Mouse (Mus musculus) ovary, postnatal 36 days (tissue): ENCODE results near the gene Golph3l.
"Not testable (repeated sequence)": the region's sequence is repeated elsewhere in the genome, so short reads cannot be mapped to it uniquely, and the experiment has no call there.

Experiments used
- DNase-seq: peaks from one replicate; pipeline ENCODE4 v3.0.0; 2022; ENCODE audit warnings: low spot score, mixed read lengths

Gene Golph3l

DNA sequence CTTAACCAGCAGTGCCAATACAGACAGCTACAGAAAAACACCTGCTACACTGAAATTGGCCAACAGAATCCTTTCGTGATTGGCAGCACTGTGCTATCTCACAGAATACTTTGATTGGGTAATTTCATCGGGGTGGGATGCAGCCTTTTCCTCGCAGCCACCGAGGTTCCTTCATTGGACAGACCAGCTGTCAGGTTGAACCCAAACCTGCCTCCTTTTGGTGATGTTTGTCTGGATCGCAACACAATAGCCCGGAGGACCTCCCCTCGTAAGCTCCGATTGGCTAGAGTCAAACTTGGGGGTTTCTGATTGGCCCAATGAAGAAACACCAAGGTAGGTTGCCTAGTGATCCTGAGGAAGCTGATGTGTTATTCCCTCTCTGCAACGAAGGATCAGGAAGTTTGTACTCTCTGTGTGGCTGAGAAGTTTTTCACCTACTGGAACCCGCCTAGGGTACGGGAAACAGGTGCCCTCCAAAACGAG, at the start of gene Golph3l:
Gene Golph3l, plus strand, starts transcription at position 331 of the 483 bp plus-strand sequence.
- peak; percentile 86 for DNase-seq

GRCm38 (mm10) chr3:95538936-95539335, 49.8 kb upstream of the Golph3l start:
- no peak for DNase-seq

DNA sequence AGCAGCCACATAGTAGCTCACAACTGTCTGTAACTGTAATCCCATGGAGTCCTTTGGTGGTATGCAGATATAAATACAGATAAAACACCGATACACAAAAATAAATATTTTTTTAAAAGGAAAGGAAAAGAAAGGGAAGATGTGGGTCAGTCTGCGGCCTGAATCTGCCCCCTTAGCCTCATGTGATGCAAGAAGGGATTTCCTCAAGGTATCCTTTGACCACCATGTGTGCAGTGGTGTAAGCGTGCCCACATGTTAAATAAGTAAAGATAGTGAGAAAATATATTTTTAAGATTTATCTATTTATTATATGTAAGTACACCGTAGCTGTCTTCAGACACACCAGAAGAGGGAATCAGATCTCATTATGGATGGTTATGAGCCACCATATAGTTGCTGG, 48.9 kb upstream of the Golph3l start:
- no peak for DNase-seq

DNA sequence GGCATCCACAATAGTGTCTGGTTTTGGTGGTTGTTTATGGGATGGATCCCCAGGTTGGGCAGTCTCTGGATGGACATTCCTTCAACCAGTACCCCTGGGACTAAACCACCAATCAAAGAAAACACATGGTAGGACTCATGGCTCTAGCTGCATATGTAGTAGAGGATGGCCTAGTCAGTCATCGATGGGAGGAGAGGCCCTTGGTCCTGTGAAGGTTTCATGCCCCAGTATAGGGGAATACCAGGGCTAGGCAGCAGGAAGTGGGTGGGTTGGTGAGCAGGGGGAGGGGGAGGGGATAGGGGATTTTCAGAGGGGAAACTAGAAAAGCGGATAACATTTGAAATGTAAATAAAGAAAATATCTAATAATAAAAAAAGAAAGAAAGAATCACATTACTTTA, 47.5 kb upstream of the Golph3l start:
- not testable (repeated sequence) for DNase-seq

- no peak for DNase-seq
These were observed 46.6 kb upstream of the Golph3l start for GRCm38 (mm10) chr3:95542171-95542570.

DNA sequence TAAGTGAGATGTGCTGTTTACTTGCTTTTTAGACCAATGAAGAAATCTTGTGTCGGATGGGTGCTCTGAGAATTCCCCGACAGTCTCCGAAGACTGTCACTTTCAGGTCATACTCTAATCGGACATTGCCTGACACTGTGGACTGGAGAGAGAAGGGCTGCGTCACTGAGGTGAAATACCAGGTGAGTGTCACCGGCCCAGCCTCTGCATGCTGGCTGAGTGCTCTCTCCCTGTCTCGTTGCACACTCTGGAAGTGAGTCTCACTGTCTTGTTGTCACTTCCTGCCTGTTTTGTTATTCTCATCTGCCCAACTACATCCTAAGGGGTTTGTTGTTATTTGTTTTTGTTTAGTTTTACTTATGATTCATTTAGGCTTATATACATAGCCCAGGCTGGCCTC, 45.8 kb upstream of the Golph3l start:
- DNase-seq = no peak

DNA sequence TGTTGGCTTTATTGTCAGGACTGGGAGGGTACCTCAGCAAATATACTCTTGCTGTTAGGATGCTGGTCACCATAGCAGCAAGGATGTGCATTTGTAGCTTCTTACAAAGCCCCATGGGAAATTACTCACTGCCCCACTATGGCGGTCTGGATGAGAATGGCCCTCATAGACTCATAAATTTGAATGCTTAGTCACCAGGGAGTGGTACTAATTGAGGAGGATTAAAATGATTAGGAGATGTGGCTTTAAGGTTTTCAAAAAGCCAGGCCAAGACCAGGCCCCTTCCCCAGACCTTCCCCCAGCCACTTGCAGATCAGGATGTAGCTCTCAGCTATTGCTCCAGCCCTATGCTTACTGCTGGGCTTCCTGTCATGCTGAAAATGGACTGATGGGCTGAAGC, 38.6 kb upstream of the Golph3l start:
- DNase-seq = no peak

- DNase-seq = no peak
These were observed 34.7 kb upstream of the Golph3l start for GRCm38 (mm10) chr3:95553986-95554385.

- DNase-seq = no peak
These were observed 29.3 kb upstream of the Golph3l start, which contains the start of gene Hormad1 for GRCm38 (mm10) chr3:95559437-95559836. Gene Hormad1 (plus strand): TSS chr3:95559677.

DNA sequence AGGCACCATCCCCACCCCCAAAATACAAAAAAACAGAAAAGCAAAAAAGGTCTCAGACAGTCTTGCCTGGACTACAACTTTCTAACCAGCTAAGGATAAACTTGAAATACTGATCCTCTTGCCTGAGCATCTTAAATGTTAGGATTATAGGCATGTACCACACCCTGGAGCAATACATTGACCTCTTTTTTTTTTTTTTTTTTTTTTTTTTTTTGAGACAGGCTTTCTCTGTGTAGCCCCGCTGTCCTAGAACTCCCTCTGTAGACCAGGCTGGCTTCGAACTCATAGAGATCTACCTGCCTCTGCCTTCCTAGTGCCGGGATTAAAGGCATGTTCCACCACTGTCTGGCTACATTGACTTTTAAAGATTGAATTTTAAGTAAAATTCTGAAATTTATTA, 28.0 kb upstream of the Golph3l start:
- no peak for DNase-seq

DNA sequence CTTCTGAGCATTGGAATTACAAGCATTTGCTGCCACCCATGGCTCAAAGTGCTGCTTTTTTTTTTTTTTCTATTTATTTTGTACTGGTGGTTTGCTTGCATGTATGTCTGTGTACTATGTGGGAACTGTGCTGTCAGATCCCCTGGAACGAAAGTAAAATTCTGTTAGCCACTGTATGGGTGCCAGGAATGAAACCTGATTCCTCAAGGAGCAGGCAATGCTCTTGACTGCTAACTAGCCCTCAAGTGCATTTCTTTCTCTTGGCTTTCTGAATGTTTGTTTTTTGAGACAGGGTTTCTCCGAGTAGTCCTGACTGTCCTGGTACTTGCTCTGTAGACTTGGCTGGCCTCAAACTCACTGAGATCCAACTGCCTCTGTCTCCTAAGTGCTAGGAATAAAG, 26.9 kb upstream of the Golph3l start:
- DNase-seq = no peak

DNA sequence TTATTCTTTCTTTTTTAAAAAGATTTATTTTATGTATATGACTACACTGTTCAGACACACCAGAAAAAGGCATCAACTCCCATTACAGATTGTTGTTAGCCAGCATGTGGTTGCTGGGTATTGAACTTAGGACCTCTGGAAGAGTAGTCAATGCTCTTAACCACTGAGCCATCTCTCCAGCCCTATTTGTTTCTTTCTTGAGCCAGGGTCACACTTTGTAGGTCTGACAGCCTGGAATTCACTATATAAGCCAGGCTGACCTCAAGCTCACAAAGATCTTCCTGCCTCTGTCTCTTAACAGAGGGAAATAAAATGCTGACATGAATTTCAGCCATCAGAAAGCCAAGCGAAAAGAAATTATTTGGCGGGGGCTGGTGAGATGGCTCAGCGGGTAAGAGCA, 19.1 kb upstream of the Golph3l start:
- no peak for DNase-seq

GRCm38 (mm10) chr3:95587754-95588603, 755 bp upstream of the Golph3l start:
- DNase-seq = no peak

- DNase-seq = no peak
These were observed 10.0 kb downstream of the Golph3l start for GRCm38 (mm10) chr3:95598734-95599133.

DNA sequence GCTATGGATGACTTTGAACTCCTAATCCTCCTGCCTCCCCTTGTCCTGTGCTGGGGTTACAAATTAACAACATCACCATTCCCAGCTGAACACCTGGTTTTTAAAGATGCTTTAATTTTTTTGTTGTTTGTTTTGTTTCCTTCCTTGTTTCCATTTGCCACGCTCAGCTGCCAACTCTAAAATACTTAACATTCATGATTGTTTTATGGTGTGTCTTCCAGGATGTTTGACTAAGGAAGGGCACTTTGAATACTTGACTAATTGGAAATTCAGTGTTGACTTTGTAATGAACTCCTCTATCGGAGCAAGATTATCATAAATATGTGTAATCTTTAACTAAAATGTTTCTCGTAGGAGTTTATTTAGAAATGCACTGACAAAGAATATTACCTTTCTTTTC, 12.6 kb downstream of the Golph3l start:
- DNase-seq = no peak

- no peak for DNase-seq
These were observed 17.4 kb downstream of the Golph3l start for GRCm38 (mm10) chr3:95606096-95606495.

DNA sequence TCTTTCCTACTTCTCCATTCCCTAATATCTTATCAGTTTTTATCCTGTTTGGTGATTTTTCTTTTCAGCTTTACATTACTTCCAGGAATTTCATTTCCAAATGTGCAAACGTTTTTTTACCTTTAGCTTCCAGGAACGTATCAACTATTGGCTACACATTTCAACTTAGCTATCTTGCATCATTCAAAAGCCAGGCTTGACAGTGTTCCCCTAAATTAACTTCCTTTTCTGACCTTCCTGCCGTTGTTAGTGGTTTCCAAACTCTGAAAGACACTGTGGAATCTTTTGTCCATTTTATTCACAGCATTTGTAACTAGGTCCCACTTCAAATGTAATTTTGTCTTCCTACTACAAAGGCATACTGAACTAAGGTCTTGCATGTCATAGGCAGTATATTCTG, 20.5 kb downstream of the Golph3l start:
- no peak for DNase-seq

- DNase-seq = no peak
These were observed 25.3 kb downstream of the Golph3l start for GRCm38 (mm10) chr3:95613996-95614395.

DNA sequence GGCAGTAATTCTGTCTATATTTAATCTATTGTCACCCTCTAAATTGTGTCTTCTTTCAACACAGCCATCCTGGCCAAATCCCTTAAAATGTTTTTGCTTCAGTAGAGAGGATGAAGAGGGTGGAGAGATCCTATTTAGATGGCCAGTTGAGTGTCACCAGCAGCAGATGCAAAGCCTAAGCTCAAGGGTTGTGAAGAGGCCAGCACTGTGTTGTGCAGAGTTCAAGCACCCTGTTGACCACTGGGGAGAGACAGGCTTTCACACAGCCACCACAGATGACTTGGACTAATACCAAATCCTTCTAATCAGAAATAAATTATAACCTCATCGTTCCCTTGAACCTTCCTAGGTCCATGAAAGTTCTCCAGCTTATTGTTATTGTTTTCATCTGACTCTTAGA, 29.8 kb downstream of the Golph3l start:
- no peak for DNase-seq

DNA sequence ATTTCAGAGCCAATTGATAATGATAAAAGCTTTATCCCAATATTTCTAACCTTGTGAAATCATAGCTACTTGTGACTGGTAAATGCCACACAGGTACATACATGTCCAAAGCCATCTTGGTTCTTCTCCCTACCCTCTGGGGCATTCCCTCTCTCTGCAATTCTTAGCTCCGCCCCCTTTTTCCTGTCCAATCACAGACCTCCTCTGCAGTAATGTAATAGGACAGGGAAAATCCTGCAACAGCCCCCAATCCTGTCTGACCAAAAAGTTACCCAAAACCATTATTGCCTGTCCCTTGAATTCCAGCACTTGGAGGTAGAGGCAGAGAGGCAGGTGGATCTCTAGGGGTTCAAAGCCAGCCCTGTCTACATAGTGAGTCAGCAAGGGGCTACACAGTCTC, 32.5 kb downstream of the Golph3l start:
- no peak for DNase-seq

- DNase-seq = not testable (repeated sequence)
These were observed 33.7 kb downstream of the Golph3l start for GRCm38 (mm10) chr3:95622421-95622820.

- DNase-seq = no peak
These were observed 34.8 kb downstream of the Golph3l start for GRCm38 (mm10) chr3:95623551-95623950.

GRCm38 (mm10) chr3:95623991-95624515, 35.3 kb downstream of the Golph3l start:
- DNase-seq = not testable (repeated sequence)
